8 mouse cellular contexts compared by ENCODE assay signal in the genomic region with DNA sequence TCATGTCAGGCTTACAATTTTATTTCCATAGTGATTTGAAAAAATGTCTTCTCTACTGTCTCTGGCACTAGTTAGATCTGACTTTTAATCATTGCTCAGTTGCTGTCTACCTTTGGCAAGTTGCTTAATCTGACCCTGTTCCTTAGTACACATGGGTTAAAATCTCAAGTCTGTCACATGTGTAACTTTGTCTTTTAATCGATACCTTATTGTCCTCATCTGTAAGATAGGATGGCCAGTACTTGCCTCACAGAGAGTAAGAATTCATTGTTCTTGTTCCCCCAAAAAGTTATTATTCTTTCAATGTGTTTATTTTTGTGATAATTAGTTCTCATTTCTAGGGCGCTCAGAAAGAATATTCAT. TPM values are rescaled to one million over a fixed set of nuclear protein-coding genes. Genes with fewer than 3 reads are reported as not detected.
DNase-seq lines count a peak whose midpoint lies in the region; ATAC-seq and TF ChIP-seq lines count a peak whose summit lies in the region.

No protein-coding gene starts in this region.

- H3K9ac ChIP-seq in liver, embryonic 13.5 days = peak overlapping the region; percentile 78

- intact Hi-C loops in gastrocnemius, adult 2 months (cut with DNase I) = no loop called here

- 28% methylated on average over 2 of the region's 2 CpGs for WGBS in liver, embryonic 13.5 days (ENCODE audit: insufficient replicate concordance)

- no peak for DNase-seq in gastrocnemius, adult 2 months
- DNase-seq in gastrocnemius, postnatal 4 days (ENCODE audit: low spot score in 2 of 2) = no peak
- DNase-seq in testis, postnatal 10 days (ENCODE audit: low spot score) = no peak
- DNase-seq in liver, embryonic 13.5 days = no peak
- DNase-seq in adrenal gland, adult 18-20 months (ENCODE audit: low spot score in 2 of 2) = no peak
- DNase-seq in adrenal gland, adult 8-10 months = no peak

- H3K4me1 ChIP-seq in testis, adult 2 months (ENCODE audit: control insufficient read depth, insufficient read depth, low read length) = peaks cover 3% of the 10 kb centered on the region; the same call in 1 of the 2 replicates
- H3K4me1 ChIP-seq in liver, embryonic 13.5 days (replicated peaks) = peaks cover 37% of the 10 kb centered on the region

- no peaks in the 10 kb centered on the region for H3K36me3 ChIP-seq in testis, adult 2 months (ENCODE audit: control insufficient read depth, insufficient read depth, low read length)
- 0 out of 2 replicates have a peak, but pooled peaks cover 4% of the 10 kb centered on the region for H3K36me3 ChIP-seq in liver, embryonic 13.5 days

- no peak for TF ChIP-seq POLR2A in testis, adult 2 months (IDR thresholded peaks at IDR 0.05; ENCODE audit: control insufficient read depth, low read depth, low read length)

- ATAC-seq in liver, embryonic 13.5 days (ENCODE audit: low read depth) = no peak
- ATAC-seq in frontal cortex, adult (ENCODE audit: low TSS enrichment) = no peak

- peak overlapping the region; percentile 96 for H3K27ac ChIP-seq in gastrocnemius, adult 2 months
- peak overlapping the region; percentile 93; the same call in 1 of the 2 replicates for H3K27ac ChIP-seq in testis, adult 2 months (ENCODE audit: control insufficient read depth, insufficient read depth, low read depth, low read length)
- peak overlapping the region; percentile 93 for H3K27ac ChIP-seq in liver, embryonic 13.5 days

- no peak for TF ChIP-seq CTCF in gastrocnemius, adult 2 months (IDR thresholded peaks at IDR 0.05)
- no peak for TF ChIP-seq CTCF in testis, adult 2 months (IDR thresholded peaks at IDR 0.05; ENCODE audit: control insufficient read depth, insufficient read depth, insufficient replicate concordance, low read depth, low read length)

- H3K9me3 ChIP-seq in liver, embryonic 13.5 days (replicated peaks) = no peaks in the 10 kb centered on the region

- H3K27me3 ChIP-seq in testis, adult 2 months (ENCODE audit: control insufficient read depth, insufficient read depth, low read length) = no peaks in the 10 kb centered on the region
- no peaks in the 10 kb centered on the region for H3K27me3 ChIP-seq in liver, embryonic 13.5 days

- H3K4me3 ChIP-seq in gastrocnemius, adult 2 months = peak overlapping the region; percentile 91
- H3K4me3 ChIP-seq in testis, adult 2 months (ENCODE audit: control insufficient read depth, low read depth, low read length) = peak overlapping the region; percentile 95; the same call in 1 of the 2 replicates
- H3K4me3 ChIP-seq in liver, embryonic 13.5 days (replicated peaks) = peak overlapping the region; percentile 68

- H3K4me2 ChIP-seq in liver, embryonic 13.5 days = peak overlapping the region; percentile 77

RNA-seq across cellular contexts. Expression of gene Gatad2b, which starts 1.0 kb away (rescaled TPM):
- 10 to 100 TPM; 50.2 to 53.9 TPM for total RNA-seq in gastrocnemius, adult 2 months (2021)
- 10 to 100 TPM; 63.6 to 67.4 TPM for total RNA-seq in gastrocnemius, postnatal 4 days (2021)
- 26.2 and 34.5 TPM in 2 replicates for polyA plus RNA-seq in testis, adult 2 months (2012; rRNA removed)
- 3.7 and 4.0 TPM in 2 replicates for polyA plus RNA-seq in liver, embryonic 13.5 days (2015; fragmentation: Nextera tagmentation; extraction: Ambion mirVana)
- 10 to 100 TPM; 50.0 to 64.5 TPM for total RNA-seq in adrenal gland, adult 18-20 months (2021)
- total RNA-seq in adrenal gland, adult 8-10 months (2022) = 10 to 100 TPM; 62.6 to 85.2 (median 71.6) TPM

RNA-seq across cellular contexts. Expression of gene Dennd4b, which starts 27.0 kb away (rescaled TPM):
- total RNA-seq in gastrocnemius, adult 2 months (2021) = 10 to 100 TPM; 82.2 to 84.2 TPM
- total RNA-seq in gastrocnemius, postnatal 4 days (2021) = 10 to 100 TPM; 26.1 to 27.2 TPM
- polyA plus RNA-seq in testis, adult 2 months (2012; rRNA removed) = 25.7 and 30.5 TPM in 2 replicates
- 1.6 and 2.0 TPM in 2 replicates for polyA plus RNA-seq in liver, embryonic 13.5 days (2015; fragmentation: Nextera tagmentation; extraction: Ambion mirVana)
- 1 to 10 TPM; 8.6 to 9.1 TPM for total RNA-seq in adrenal gland, adult 18-20 months (2021)
- 10 to 100 TPM in 3 of 4 experiments, 1 to 10 TPM in 1; 9.2 to 14.5 (median 12.8) TPM for total RNA-seq in adrenal gland, adult 8-10 months (2022)

RNA-seq across cellular contexts. Expression of gene Crtc2, which starts 38.0 kb away (rescaled TPM):
- total RNA-seq in gastrocnemius, adult 2 months (2021) = 10 to 100 TPM; 16.8 to 17.3 TPM
- 10 to 100 TPM; 20.9 to 24.1 TPM for total RNA-seq in gastrocnemius, postnatal 4 days (2021)
- 25.1 and 33.7 TPM in 2 replicates for polyA plus RNA-seq in testis, adult 2 months (2012; rRNA removed)
- 4.2 and 7.6 TPM in 2 replicates for polyA plus RNA-seq in liver, embryonic 13.5 days (2015; fragmentation: Nextera tagmentation; extraction: Ambion mirVana)
- 10 to 100 TPM; 48.5 to 51.0 TPM for total RNA-seq in adrenal gland, adult 18-20 months (2021)
- total RNA-seq in adrenal gland, adult 8-10 months (2022) = 10 to 100 TPM; 43.5 to 73.2 (median 63.9) TPM

RNA-seq across cellular contexts. Expression of gene Slc39a1, which starts 44.0 kb away (rescaled TPM):
- 10 to 100 TPM; 41.6 to 50.6 TPM for total RNA-seq in gastrocnemius, adult 2 months (2021)
- total RNA-seq in gastrocnemius, postnatal 4 days (2021) = 10 to 100 TPM; 81.1 to 84.6 TPM
- 22.5 and 27.4 TPM in 2 replicates for polyA plus RNA-seq in testis, adult 2 months (2012; rRNA removed)
- polyA plus RNA-seq in liver, embryonic 13.5 days (2015; fragmentation: Nextera tagmentation; extraction: Ambion mirVana) = 31.6 and 34.1 TPM in 2 replicates
- total RNA-seq in adrenal gland, adult 18-20 months (2021) = 100 to 1,000 TPM; 115 to 116 TPM
- total RNA-seq in adrenal gland, adult 8-10 months (2022) = 100 to 1,000 TPM; 129 to 172 (median 151) TPM

RNA-seq across cellular contexts. Expression of gene Creb3l4, which starts 48.7 kb away (rescaled TPM):
- not detected for total RNA-seq in gastrocnemius, adult 2 months (2021)
- total RNA-seq in gastrocnemius, postnatal 4 days (2021) = under 1 TPM; 0.18 to 0.25 TPM
- 305 and 322 TPM in 2 replicates for polyA plus RNA-seq in testis, adult 2 months (2012; rRNA removed)
- 0.36 and 0.41 TPM in 2 replicates for polyA plus RNA-seq in liver, embryonic 13.5 days (2015; fragmentation: Nextera tagmentation; extraction: Ambion mirVana)
- under 1 TPM; 0.36 to 0.38 TPM for total RNA-seq in adrenal gland, adult 18-20 months (2021)
- 1 to 10 TPM in 1 of 4 experiments, under 1 TPM in 3; 0.35 to 1.3 (median 0.63) TPM for total RNA-seq in adrenal gland, adult 8-10 months (2022)
